Mouse (Mus musculus): Measurements from ENCODE around the gene 2010111I01Rik. TPM values are rescaled to one million over a fixed set of nuclear protein-coding genes. Genes with fewer than 3 reads are reported as not detected.

Gene 2010111I01Rik
- polyA plus RNA-seq, 2 experiments = 10.7 to 13.6 TPM

DNA sequence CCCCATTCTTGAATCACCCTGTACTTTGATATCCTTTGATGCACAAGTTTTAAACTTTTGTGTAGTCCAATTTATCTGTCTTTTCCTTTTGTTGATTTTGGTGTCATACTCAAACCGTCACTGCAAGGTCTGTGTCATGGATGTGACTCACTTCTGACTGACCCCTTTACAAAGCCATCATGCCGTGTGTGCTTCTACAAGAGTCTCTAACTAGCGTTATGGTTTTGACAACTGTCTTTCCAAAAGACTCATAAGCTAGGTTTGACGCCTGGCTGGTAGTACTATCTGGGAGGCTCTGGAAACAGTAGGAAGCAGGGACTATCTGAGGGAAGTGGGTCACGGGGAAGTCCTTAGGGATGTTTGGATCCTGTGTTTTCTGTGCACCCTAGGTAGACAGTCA, 351.7 kb downstream of the 2010111I01Rik start:
- 70% methylated on average over 5 of the region's 5 CpGs for WGBS (ENCODE audit: insufficient replicate concordance)

DNA sequence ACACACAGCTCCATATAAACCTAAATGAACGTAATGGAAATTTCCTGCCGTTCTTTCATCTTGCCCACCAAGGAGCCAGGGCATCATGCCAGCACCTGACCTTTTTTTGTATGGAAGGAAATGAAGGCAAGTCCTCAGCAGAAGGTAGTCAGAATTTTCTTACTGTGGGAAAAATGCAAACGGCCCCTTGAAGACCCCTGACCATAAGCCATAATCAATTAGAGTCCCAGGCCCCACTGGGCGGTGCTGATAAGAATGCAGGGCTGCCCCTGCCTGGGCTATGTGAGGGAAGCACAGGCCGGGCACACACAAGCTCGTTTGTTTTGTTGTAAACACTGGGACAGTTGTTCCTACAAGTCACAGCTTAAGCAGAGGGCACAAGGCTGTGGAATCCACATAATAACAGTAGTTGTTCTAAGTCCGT, 353.0 kb downstream of the 2010111I01Rik start:
- H3K4me1 ChIP-seq (replicated peaks; ENCODE audit: control insufficient read depth in 2 of 2, insufficient read depth in 2 of 2, low read length in 1 of 2) = peaks cover 0 to 16% of the 10 kb centered on the region in 2 experiments; a peak in 1 of 4 replicates
- H3K9ac ChIP-seq (replicated peaks) = no peak overlapping the region
- no peak overlapping the region for H3K4me2 ChIP-seq (ENCODE audit: low read depth)
- H3K27me3 ChIP-seq (ENCODE audit: control insufficient read depth, insufficient read depth, low read length) = no peaks in the 10 kb centered on the region
- H3K36me3 ChIP-seq (replicated peaks; ENCODE audit: control insufficient read depth, insufficient read depth, low read depth) = no peaks in the 10 kb centered on the region
- ATAC-seq (ENCODE audit: insufficient read depth) (no peak), DNase-seq (ENCODE audit: low read depth in 3 of 3, low spot score in 3 of 3) (no peak)
- TF ChIP-seq CTCF (IDR thresholded peaks at IDR 0.05; ENCODE audit: low read depth) (no peak), EP300 (IDR thresholded peaks at IDR 0.05; ENCODE audit: low read depth) (no peak)
- no peak overlapping the region for H3K4me3 ChIP-seq (ENCODE audit: insufficient read depth in 1 of 2, low read depth in 2 of 2, low read length in 2 of 2)
- 48% methylated on average over 7 of the region's 7 CpGs for WGBS (ENCODE audit: insufficient replicate concordance)
- no peaks in the 10 kb centered on the region for H3K9me3 ChIP-seq (ENCODE audit: control insufficient read depth, low read length)
- no peak overlapping the region for H3K27ac ChIP-seq

More for the DNA sequence above, 351.7 kb downstream of the 2010111I01Rik start:
- Histone ChIP-seq H3K4me2 (ENCODE audit: low read depth) (no peak overlapping the region), H3K9ac (replicated peaks) (no peak overlapping the region), H3K27ac (no peak overlapping the region), H3K36me3 (replicated peaks; ENCODE audit: control insufficient read depth, insufficient read depth, low read depth) (no peaks in the 10 kb centered on the region), H3K9me3 (ENCODE audit: control insufficient read depth, low read length) (no peaks in the 10 kb centered on the region), H3K4me3 (ENCODE audit: insufficient read depth in 1 of 2, low read depth in 2 of 2, low read length in 2 of 2) (no peak overlapping the region), H3K4me1 (replicated peaks; ENCODE audit: control insufficient read depth in 2 of 2, insufficient read depth in 2 of 2, low read length in 1 of 2) (peaks cover 0 to 13% of the 10 kb centered on the region in 2 experiments; a peak in 1 of 4 replicates), H3K27me3 (ENCODE audit: control insufficient read depth, insufficient read depth, low read length) (no peaks in the 10 kb centered on the region)
- ATAC-seq (ENCODE audit: insufficient read depth) (no peak), DNase-seq (ENCODE audit: low read depth in 3 of 3, low spot score in 3 of 3) (no peak)
- TF ChIP-seq EP300 (IDR thresholded peaks at IDR 0.05; ENCODE audit: low read depth) (no peak), CTCF (IDR thresholded peaks at IDR 0.05; ENCODE audit: low read depth) (no peak)

DNA sequence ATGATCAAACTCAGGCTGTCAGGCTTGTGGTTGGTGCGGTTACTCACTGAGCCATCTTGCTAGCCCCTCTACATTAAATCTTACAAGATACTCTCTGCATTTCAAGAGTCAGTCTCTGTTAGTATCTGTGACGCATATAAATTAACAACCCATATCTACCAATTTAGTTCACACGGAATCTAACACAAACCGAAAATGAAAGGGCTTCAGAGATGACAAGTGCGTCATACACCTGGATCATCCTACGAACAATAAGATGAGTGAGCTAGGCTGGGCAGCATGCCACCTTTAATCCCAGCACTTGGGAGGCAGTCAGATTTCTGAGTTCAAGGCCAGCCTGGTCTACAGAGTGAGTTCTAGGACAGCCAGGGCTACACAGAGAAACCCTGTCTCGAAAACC, 355.1 kb downstream of the 2010111I01Rik start:
- Histone ChIP-seq H3K27me3 (ENCODE audit: control insufficient read depth, insufficient read depth, low read length) (no peaks in the 10 kb centered on the region), H3K4me2 (ENCODE audit: low read depth) (no peak overlapping the region), H3K4me1 (replicated peaks; ENCODE audit: control insufficient read depth in 2 of 2, insufficient read depth in 2 of 2, low read length in 1 of 2) (peaks cover 2 to 15% of the 10 kb centered on the region in 2 experiments), H3K27ac (no peak overlapping the region), H3K9ac (replicated peaks) (no peak overlapping the region), H3K36me3 (replicated peaks; ENCODE audit: control insufficient read depth, insufficient read depth, low read depth) (no peaks in the 10 kb centered on the region), H3K9me3 (ENCODE audit: control insufficient read depth, low read length) (no peaks in the 10 kb centered on the region), H3K4me3 (ENCODE audit: insufficient read depth in 1 of 2, low read depth in 2 of 2, low read length in 2 of 2) (no peak overlapping the region)
- 78% methylated on average over 7 of the region's 7 CpGs for WGBS (ENCODE audit: insufficient replicate concordance)
- no peak for DNase-seq (ENCODE audit: low read depth in 3 of 3, low spot score in 3 of 3)
- TF ChIP-seq CTCF (IDR thresholded peaks at IDR 0.05; ENCODE audit: low read depth) = no peak
- no peak for TF ChIP-seq EP300 (IDR thresholded peaks at IDR 0.05; ENCODE audit: low read depth)
- ATAC-seq (ENCODE audit: insufficient read depth) = no peak

DNA sequence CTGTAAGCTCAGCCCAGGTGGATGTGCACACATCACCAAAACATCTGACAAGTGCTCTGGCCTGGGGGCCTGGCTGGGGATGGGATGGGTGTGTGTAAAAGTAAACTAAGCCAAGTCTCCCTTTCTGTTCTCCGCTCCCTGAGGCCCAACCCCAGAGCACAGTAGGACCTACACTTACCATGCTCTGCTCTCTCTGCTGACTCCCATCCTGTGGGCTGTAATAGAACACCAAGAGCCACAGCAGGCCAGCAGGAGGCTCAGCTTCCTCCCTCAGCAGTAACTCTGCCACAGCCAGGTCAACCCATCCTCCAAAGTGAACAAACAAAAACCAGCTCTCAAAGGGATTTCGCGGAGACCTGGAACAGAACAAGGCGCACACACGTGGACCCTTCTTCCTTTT, 357.0 kb downstream of the 2010111I01Rik start:
- WGBS (ENCODE audit: insufficient replicate concordance) = 69% methylated on average over 5 of the region's 5 CpGs
- Histone ChIP-seq H3K4me1 (replicated peaks; ENCODE audit: control insufficient read depth in 2 of 2, insufficient read depth in 2 of 2, low read length in 1 of 2) (peaks cover 6 to 25% of the 10 kb centered on the region in 2 experiments), H3K27me3 (ENCODE audit: control insufficient read depth, insufficient read depth, low read length) (no peaks in the 10 kb centered on the region), H3K36me3 (replicated peaks; ENCODE audit: control insufficient read depth, insufficient read depth, low read depth) (no peaks in the 10 kb centered on the region), H3K27ac (no peak overlapping the region), H3K4me3 (ENCODE audit: insufficient read depth in 1 of 2, low read depth in 2 of 2, low read length in 2 of 2) (no peak overlapping the region), H3K4me2 (ENCODE audit: low read depth) (no peak overlapping the region), H3K9me3 (ENCODE audit: control insufficient read depth, low read length) (no peaks in the 10 kb centered on the region), H3K9ac (replicated peaks) (no peak overlapping the region)
- DNase-seq (ENCODE audit: low read depth in 3 of 3, low spot score in 3 of 3) (no peak), ATAC-seq (ENCODE audit: insufficient read depth) (no peak)
- TF ChIP-seq CTCF (IDR thresholded peaks at IDR 0.05; ENCODE audit: low read depth) (peak; percentile 25; the same call in 1 of the 2 replicates), EP300 (IDR thresholded peaks at IDR 0.05; ENCODE audit: low read depth) (no peak)

DNA sequence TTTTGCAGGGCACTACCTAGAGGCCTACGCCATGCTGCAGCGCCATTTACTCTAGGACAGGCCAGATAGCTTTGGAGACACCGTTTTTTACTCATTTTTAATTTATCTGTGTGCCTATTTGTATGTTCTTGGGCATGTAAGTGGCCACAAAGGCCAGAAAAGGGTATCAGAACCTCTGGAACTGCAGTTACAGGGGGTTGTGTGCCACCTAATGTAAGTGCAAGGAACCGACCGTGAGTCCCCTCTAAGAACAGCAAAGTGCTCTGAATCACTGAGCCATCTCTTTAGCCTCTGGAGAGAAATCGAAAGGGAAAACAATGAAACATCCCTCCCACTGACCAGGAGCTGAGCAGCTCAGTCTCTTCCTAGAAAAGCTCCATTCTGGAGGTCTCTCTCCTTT, 358.1 kb downstream of the 2010111I01Rik start:
- WGBS (ENCODE audit: insufficient replicate concordance) = 86% methylated on average over 6 of the region's 6 CpGs
- H3K4me1 ChIP-seq (replicated peaks; ENCODE audit: control insufficient read depth in 2 of 2, insufficient read depth in 2 of 2, low read length in 1 of 2) = peaks cover 6 to 25% of the 10 kb centered on the region in 2 experiments
- ATAC-seq (ENCODE audit: insufficient read depth) (no peak), DNase-seq (ENCODE audit: low read depth in 3 of 3, low spot score in 3 of 3) (no peak)
- no peak overlapping the region for H3K4me3 ChIP-seq (ENCODE audit: insufficient read depth in 1 of 2, low read depth in 2 of 2, low read length in 2 of 2)
- TF ChIP-seq EP300 (IDR thresholded peaks at IDR 0.05; ENCODE audit: low read depth) (no peak), CTCF (IDR thresholded peaks at IDR 0.05; ENCODE audit: low read depth) (no peak)
- H3K9ac ChIP-seq (replicated peaks) = no peak overlapping the region
- H3K4me2 ChIP-seq (ENCODE audit: low read depth) = no peak overlapping the region
- no peaks in the 10 kb centered on the region for H3K36me3 ChIP-seq (replicated peaks; ENCODE audit: control insufficient read depth, insufficient read depth, low read depth)
- no peaks in the 10 kb centered on the region for H3K27me3 ChIP-seq (ENCODE audit: control insufficient read depth, insufficient read depth, low read length)
- H3K9me3 ChIP-seq (ENCODE audit: control insufficient read depth, low read length) = no peaks in the 10 kb centered on the region
- H3K27ac ChIP-seq = no peak overlapping the region

All from liver, embryonic 14.5 days (tissue).